Mouse (Mus musculus) myocyte (in vitro differentiated cells): ENCODE measurements at regions not wholly inside any gene's neighbourhood (a gene's known extent, or its start where the extent isn't known, plus 50 kb on each side); places are given as distances from the start of the nearest gene placed in this dataset.
"Not testable (repeated sequence)": the region's sequence is repeated elsewhere in the genome, so short reads cannot be mapped to it uniquely, and the experiment has no call there.

Source experiments
- POLR2A ChIP-seq: IDR thresholded peaks from one replicate; pipeline ENCODE4 v1.6.1; 2011; ENCODE audit warnings: low read depth, mild to moderate bottlenecking, control low read depth, moderate library complexity; ENCODE audit not compliant: insufficient read length
- SRF ChIP-seq: IDR thresholded peaks from one replicate; pipeline ENCODE4 v1.6.1; 2011; ENCODE audit warnings: low read depth; ENCODE audit not compliant: control insufficient read depth, insufficient read length
- TCF12 ChIP-seq: IDR thresholded peaks from one replicate; pipeline ENCODE4 v1.6.1; 2011; ENCODE audit warnings: mild to moderate bottlenecking, control low read depth; ENCODE audit not compliant: poor library complexity, insufficient read depth, severe bottlenecking

- TF ChIP-seq POLR2A, TCF12, SRF: not testable (repeated sequence)
Measured at GRCm38 (mm10) chr10:119081766-119082165, 158.1 kb downstream of the Cand1 start.
